Mouse (Mus musculus): ENCODE data around the gene Irs1. TPM values are rescaled to one million over a fixed set of nuclear protein-coding genes. Genes with fewer than 3 reads are reported as not detected.

The Irs1 gene
- not detected in 2 replicates for polyA plus RNA-seq (2012)

GRCm38 (mm10) chr1:82291151-82291797, at the start of gene Irs1:
TSS of gene Irs1 (minus strand) at chr1:82291416.
- no peak for TF ChIP-seq GATA1 (IDR thresholded peaks at IDR 0.05; ENCODE audit: low read length)

GRCm38 (mm10) chr1:82334506-82334905, 43.3 kb upstream of the Irs1 start:
- no peak for TF ChIP-seq GATA1 (IDR thresholded peaks at IDR 0.05; ENCODE audit: low read length)

GRCm38 (mm10) chr1:82329954-82330247, 38.7 kb upstream of the Irs1 start:
- TF ChIP-seq GATA1 (IDR thresholded peaks at IDR 0.05; ENCODE audit: low read length): no peak

GRCm38 (mm10) chr1:82329237-82329953, 38.2 kb upstream of the Irs1 start:
- TF ChIP-seq GATA1 (IDR thresholded peaks at IDR 0.05; ENCODE audit: low read length): no peak

GRCm38 (mm10) chr1:82328033-82328775, 37.0 kb upstream of the Irs1 start:
- TF ChIP-seq GATA1 (IDR thresholded peaks at IDR 0.05; ENCODE audit: low read length): no peak

GRCm38 (mm10) chr1:82326120-82326519, 34.9 kb upstream of the Irs1 start:
- no peak for TF ChIP-seq GATA1 (IDR thresholded peaks at IDR 0.05; ENCODE audit: low read length)

GRCm38 (mm10) chr1:82324131-82324785, 33.0 kb upstream of the Irs1 start:
- TF ChIP-seq GATA1 (IDR thresholded peaks at IDR 0.05; ENCODE audit: low read length): no peak

- TF ChIP-seq GATA1 (IDR thresholded peaks at IDR 0.05; ENCODE audit: low read length): no peak
Measured at GRCm38 (mm10) chr1:82321441-82321840, 30.2 kb upstream of the Irs1 start.

- no peak for TF ChIP-seq GATA1 (IDR thresholded peaks at IDR 0.05; ENCODE audit: low read length)
Measured at GRCm38 (mm10) chr1:82320864-82321263, 29.6 kb upstream of the Irs1 start.

GRCm38 (mm10) chr1:82320456-82320855, 29.2 kb upstream of the Irs1 start:
- TF ChIP-seq GATA1 (IDR thresholded peaks at IDR 0.05; ENCODE audit: low read length): no peak

GRCm38 (mm10) chr1:82316746-82317126, 25.5 kb upstream of the Irs1 start:
- TF ChIP-seq GATA1 (IDR thresholded peaks at IDR 0.05; ENCODE audit: low read length): no peak

GRCm38 (mm10) chr1:82316111-82316745, 25.0 kb upstream of the Irs1 start, which contains the start of gene Rhbdd1:
TSS of gene Rhbdd1 (plus strand) at chr1:82316452.
- TF ChIP-seq GATA1 (IDR thresholded peaks at IDR 0.05; ENCODE audit: low read length): no peak

- no peak for TF ChIP-seq GATA1 (IDR thresholded peaks at IDR 0.05; ENCODE audit: low read length)
Measured at GRCm38 (mm10) chr1:82304483-82304882, 13.3 kb upstream of the Irs1 start.

- TF ChIP-seq GATA1 (IDR thresholded peaks at IDR 0.05; ENCODE audit: low read length): no peak
Measured at GRCm38 (mm10) chr1:82298586-82298985, 7.4 kb upstream of the Irs1 start.

- no peak for TF ChIP-seq GATA1 (IDR thresholded peaks at IDR 0.05; ENCODE audit: low read length)
Measured at GRCm38 (mm10) chr1:82294102-82294501, 2.9 kb upstream of the Irs1 start.
